Mouse (Mus musculus): Measurements from ENCODE around the gene Grid1.

Grid1 gene

DNA sequence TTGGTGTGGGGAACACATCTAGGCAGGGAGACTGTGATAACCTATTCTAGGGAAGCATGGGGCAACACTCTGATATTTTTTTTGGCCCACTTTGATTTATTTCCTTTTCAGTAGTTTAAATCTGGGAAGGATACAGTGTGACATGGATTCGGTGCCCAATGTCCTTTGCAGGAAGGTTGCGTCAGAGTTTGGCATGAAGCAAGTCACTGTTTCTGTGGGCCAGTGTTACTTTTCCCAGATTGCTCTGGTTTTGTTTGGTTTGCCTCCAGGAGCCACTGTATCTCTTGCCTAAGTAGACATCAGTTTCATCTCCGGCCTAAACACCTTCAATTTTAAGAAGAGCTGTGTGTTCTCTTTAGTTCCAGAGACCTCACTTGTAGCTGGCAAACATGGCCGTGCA, 399.1 kb downstream of the Grid1 start:
- DNase-seq (ENCODE audit: low spot score in 2 of 2) = no peak

DNA sequence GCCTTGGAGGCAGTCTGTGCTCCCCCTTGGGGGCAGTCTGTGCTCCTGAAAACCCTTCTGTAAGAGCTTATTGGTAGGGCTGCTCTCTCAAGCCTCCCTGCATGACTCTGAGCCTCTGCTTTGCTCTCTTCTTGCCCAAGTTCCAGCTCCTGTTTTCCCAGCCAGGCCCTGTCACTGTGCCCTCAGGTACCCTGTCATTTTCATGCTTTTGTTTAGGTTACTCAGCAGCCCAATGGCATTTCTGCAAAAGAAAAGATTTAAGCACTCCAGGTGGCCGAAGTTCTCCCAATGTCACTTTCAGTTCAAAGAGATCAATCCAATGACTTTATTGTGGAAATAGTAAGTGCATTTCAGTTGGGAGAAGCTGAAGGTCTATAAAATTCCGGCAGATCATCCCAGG, 402.3 kb downstream of the Grid1 start:
- no peak for DNase-seq (ENCODE audit: low spot score in 2 of 2)

GRCm38 (mm10) chr14:35227581-35227980, 407.7 kb downstream of the Grid1 start:
- DNase-seq (ENCODE audit: low spot score in 2 of 2) = no peak

DNA sequence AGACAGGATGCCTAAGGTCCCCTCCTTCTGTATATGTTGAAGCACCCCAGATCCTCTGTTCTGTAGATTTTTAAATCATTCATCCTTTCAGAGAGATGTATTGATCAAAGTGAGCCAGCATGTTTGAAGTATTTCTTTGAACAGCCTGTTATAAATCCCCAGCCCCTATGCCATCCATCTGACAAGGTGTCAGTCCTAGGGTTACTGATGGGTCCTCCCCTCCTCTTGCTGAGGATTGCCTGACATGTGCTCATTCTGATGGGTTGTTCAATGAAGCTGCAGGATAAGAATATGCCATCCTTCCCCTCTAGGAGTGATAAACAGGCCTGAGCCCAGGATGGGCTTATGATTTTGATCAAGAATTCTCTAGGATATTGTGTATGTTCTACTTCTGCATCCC, 411.5 kb downstream of the Grid1 start:
- DNase-seq (ENCODE audit: low spot score in 2 of 2) = no peak

DNA sequence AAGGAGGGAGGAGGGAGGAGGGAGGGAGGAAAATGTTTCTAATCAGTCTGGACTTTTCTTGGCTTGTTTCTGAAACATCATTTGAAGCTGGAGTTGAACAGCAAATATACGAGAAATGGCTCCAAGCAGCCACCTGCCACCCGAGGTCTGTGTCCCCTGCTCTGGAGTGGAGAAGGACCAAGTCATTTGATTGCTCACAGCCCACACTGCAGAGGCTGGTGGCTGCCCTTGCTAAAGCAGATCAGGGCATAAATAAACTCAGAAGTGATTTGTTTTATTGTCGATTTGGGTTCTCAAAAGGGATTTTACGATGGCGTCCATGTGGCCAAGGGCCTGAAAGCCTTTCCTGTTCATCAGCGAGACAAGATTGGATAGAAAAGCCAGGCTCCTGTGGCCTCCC, 423.0 kb downstream of the Grid1 start:
- no peak for DNase-seq (ENCODE audit: low spot score in 2 of 2)

DNA sequence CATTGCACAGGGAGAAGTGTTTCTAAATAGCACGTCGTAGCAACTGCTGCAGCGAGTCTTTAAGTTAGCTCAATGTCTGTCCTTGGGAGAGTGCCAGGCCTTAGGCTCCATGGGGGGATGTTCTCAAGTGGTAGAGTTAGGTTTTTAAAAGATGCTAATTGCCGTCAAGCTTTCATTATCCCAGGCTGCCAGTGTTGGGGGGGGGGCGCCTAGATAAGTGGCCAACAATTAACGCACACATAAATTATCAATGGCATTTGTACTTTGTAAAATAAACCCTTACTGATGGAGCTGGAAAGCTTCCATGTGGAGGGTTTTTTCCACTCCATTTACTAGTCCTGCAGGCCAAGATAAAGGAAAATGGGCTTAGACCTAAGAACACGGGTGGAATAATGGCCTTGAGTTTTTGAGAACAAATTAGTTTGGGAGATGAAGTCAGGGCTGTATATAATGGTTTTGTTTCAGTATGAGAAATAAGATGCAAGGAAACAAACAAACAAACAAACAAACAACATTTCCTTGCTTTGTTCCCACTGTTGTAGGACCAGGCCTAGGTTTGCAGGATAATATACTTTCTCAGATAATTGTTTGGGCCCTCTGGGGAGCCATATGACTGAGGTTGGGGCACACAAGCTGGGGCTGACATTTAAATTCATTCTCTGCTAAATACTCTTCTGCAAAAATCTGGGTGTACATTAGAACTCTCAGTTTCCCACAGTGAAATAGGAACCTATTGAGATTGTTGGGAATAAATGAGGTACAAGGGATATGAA, 425.1 kb downstream of the Grid1 start:
- no peak for DNase-seq (ENCODE audit: low spot score in 2 of 2)

GRCm38 (mm10) chr14:35250412-35250811, 430.5 kb downstream of the Grid1 start:
- no peak for DNase-seq (ENCODE audit: low spot score in 2 of 2)

DNA sequence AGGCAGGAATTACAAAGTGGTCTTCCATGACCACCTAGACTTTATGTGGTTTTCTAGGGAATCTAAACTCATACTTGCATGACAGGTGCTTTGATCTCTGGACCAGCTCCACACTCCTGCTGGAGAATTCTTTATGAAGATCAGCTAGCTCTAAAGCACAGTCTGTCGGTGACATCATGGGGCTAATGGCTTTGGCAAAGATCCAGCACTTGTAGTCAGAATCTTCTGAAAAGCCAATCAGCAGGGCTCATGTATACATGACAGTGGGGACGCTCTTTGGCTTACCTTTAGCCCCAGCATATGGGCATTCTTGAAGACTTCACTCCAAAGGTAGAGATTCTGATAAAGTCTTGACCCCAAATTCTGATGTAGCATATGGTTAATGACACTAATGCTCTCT, 434.6 kb downstream of the Grid1 start:
- no peak for DNase-seq (ENCODE audit: low spot score in 2 of 2)

DNA sequence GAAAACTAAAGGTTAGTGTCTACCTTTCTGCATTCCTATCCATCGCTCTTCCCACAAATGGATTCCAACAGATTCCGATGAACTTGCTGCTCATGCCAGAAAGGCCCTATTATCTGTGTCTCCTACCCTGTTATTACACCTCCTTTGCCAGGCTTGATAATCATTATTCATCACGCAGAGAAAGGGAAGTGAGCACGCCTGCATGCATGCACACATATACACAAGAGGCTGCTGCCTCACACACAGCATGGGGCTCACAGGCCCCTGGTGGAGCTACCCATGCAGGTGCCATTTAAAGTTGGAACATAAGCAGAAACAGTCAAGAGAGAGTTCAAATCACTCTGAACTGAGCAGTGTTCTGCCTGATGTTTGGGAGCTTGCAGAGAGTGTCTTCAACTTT, 450.4 kb downstream of the Grid1 start:
- no peak for DNase-seq (ENCODE audit: low spot score in 2 of 2)

- no peak for DNase-seq (ENCODE audit: low spot score in 2 of 2)
Measured at GRCm38 (mm10) chr14:35309201-35309600, 489.3 kb downstream of the Grid1 start.

DNA sequence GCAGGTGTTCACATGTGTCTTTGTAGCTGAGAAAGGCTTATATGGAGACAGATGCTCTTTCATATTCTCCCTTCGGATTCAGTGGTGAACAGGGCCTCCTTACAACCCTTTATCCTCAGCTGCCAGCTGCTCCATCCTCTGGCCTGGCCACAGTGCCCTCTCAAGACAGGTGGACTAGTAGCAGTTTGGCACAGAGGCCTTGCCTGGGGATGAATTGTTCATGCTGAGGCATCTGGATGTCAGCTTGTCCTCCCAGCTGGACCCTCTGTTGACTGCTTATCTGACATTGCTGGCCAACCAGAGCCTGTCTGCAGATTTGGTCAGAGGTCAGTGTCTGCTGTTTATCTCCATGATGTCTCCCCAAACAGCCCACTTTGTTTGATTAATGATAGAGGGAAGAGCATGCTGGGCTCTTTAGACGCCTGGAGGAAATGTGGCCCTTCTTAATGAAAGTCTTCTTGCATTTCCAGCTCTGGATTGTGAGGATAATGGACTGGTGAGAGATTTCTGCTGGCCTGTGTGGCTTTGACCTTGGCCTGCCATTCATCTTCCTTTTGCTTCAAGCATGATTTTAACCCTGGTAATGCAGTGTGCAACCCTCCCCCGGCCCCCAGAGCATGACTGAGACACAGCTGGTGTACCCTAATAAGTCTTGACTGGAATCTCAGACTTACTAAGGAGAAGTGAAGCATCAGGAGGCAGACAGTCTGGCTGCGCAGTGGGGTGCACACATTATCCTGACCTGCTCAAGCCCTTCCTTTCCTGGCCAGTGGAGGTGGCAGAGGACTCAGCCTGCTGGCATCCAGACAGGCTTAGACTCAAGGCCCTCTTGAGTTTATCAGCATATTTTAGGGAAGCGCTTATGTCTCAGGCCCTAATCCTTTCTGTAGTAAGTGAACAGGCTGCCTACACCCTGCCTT, 493.7 kb downstream of the Grid1 start:
- DNase-seq (ENCODE audit: low spot score in 2 of 2) = no peak

DNA sequence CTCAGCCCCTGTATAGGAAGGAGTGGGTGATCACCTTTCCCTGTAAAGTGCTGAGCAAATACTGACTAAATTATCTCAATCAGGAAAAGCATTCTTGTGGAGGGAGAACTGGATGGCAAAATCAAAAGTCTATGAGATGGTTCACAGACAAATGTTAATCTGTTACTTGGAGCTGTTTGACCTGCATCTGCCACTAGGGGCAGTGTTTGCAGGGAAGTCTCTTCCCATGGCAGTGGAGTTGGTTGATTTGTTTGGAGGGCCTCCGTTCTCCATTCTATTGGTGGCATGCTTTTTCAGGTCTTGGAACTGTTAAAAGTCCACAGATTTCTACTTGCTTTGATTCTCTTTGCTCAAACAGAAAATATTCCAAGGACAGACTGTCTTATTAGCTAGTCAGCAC, 506.4 kb downstream of the Grid1 start:
- no peak for DNase-seq (ENCODE audit: low spot score in 2 of 2)

DNA sequence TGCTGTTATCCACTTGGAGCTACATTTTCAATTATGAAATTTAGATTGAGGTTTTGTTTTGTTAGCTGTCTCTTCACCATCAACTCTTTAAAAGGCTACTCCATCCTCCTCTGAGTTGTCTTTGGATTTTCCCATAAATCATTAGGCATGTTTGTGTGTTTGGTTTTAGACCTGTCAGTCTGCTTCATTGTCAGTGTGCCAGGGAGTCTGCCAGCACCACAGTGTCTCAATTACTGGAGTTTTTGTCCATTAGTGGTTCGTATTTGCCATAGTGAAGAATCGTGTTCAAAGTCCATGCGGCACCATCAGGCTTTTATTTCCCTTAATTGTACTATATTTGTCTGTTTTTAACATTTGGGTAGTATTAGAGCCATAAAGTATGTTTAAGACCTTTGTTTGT, 516.7 kb downstream of the Grid1 start:
- DNase-seq (ENCODE audit: low spot score in 2 of 2) = no peak

DNA sequence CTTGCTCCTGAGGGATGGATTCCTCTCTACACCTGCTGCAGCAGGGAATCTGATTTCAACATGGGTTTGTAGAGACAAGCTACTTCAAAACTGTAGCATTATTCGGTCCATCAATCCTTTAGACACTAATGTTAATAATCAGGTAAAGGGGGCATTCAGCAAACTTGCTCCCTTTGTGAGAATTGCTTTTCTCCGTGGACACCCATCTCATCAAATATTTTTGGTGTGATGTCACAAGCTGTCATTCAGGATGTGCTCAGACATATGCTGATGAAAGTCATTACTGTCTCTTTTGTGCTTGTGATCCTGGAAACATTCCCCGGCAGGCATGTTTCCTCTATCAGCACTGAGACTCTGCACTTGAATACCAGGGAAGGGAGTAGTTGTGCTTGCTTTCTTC, 536.1 kb downstream of the Grid1 start:
- DNase-seq (ENCODE audit: low spot score in 2 of 2) = no peak

- DNase-seq (ENCODE audit: low spot score in 2 of 2) = no peak
Measured at GRCm38 (mm10) chr14:35356480-35357085, 536.7 kb downstream of the Grid1 start.

DNA sequence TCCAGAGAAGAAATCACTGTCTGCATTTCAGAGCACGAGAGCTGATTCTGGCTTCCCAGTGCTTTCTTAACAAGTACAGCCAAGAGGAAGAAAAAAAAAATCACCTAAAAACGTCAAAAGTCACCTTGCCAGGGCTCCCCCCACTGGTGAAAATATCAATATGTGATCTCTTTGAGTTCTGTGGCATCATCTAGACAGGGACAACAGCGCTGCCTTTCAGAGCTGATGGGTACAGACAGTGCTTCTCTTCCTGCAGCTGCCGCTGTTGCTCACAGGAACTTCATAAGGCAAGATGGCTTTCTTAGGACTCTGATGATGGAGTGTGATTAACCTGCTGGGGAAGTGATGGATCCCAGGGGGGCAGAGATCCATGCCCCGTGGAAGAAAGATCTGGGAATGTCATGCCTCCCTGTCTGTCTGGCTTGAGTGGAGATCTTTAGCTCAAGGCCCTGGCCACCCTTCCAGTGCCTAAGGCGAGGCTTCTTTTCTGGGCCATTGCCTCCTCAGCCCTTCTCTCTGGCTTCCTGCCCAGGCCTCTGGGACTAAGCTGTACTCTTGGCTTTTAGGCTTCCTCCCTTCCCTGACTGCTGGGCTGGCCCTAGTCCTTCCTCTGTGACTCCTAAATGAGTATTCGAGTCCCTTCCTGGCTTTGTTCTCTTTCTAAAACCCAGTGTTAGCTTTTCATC, 538.4 kb downstream of the Grid1 start:
- no peak for DNase-seq (ENCODE audit: low spot score in 2 of 2)

GRCm38 (mm10) chr14:35365177-35365944, 545.5 kb downstream of the Grid1 start:
- DNase-seq (ENCODE audit: low spot score in 2 of 2) = no peak

DNA sequence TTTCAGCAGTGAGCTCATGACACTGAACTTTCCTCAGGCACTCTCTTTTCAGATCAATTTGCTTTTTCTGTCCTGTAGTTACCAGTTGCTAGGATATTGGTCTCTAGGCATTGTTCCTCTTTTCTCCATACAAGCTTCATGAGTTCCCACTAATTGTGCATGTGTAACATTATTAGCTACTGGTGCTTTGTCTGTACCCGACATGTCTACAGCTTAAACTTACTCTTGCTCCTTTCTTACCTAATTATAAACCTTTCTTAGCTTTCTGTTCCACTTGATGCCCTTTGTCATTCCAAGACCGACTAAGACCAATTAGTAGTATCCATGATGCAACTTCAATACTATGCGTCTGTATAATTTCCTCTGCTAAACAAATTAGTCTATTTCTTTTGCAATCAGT, 554.5 kb downstream of the Grid1 start:
- DNase-seq (ENCODE audit: low spot score in 2 of 2) = no peak

- DNase-seq (ENCODE audit: low spot score in 2 of 2) = no peak
Measured at GRCm38 (mm10) chr14:35393591-35393990, 573.7 kb downstream of the Grid1 start.

DNA sequence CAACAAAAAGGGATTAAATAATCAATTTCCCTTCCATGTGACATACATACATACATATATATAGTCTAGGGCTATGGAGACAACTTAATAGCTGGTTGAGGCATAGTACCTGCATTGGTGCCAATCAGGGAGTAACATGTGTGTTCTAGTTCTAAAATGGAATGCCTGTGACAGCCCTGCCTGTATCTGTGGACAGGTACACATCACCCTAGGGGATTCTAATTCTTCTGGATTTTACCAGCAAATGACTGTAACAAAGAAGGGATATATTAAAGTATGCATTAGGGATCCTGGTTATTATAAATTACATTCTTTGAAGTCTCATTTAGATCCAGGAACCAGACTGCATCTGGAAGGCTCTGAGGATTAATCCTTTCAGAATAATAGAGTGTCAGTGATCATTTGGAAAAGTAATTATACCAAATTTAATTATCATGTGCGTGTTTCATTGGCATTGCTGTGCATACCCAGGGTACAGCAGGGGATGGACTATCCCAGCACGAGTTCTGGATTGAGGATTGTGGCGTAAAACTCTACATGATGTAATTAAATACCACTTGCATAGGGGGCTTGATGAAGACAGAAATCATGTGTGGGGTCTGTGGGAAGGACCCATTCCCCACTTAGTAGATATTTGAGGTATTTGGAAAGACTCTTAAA, 584.5 kb downstream of the Grid1 start:
- no peak for DNase-seq (ENCODE audit: low spot score in 2 of 2)

DNA sequence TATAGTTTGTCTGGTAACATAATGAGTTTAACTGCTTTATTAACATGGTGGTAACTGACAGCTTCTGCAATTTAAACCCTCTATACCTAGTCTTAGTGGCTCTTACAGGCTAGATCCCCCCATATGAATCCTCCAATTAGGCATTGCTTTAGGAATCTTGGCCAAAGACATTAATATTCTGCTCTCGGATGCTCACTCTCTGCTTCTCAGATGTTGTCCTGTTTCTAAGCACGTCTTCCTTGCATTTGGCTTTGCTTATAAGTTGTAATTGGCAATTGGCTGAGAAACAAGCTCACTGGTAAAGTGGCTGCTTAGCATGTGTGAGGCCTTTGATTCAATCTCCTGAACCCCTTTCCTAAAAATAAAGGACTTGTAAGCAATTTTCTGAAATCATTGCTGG, 610.4 kb downstream of the Grid1 start:
- no peak for DNase-seq (ENCODE audit: low spot score in 2 of 2)

Measured in natural killer cell, adult 2 months (primary cell).